Mouse (Mus musculus) megakaryocyte, adult 5-6 weeks (primary cell): ENCODE results near the gene Prdx2. TPM values are rescaled to one million over a fixed set of nuclear protein-coding genes. Genes with fewer than 3 reads are reported as not detected.

Experiments used
- ATAC-seq: 2 replicates; pipeline ENCODE4 v1.8.0; 2016; ENCODE audit warnings: mild to moderate bottlenecking, inconsistent platforms; ENCODE audit not compliant: poor library complexity, severe bottlenecking
- total RNA-seq, 2 experiments: library from RNA; stranded (forward) in 1 of 2; stranded (reverse) in 1 of 2; fragments of 153-499, 151-499 nt in 1 of 2; fragments of 221-1000, 200-1000 nt in 1 of 2; gene quantifications; 2 replicates each; pipeline versions ENCODE4 v1.2.3 to v1.2.4; 2015 to 2017

Prdx2 gene
- total RNA-seq, 2 experiments from 2014 or later, result 180 to 256 TPM

- no peak for ATAC-seq
Measured at GRCm38 (mm10) chr8:84976763-84977434, 7.5 kb downstream of the Prdx2 start.

- peak; percentile 4 for ATAC-seq
Measured at GRCm38 (mm10) chr8:84977435-84978247, 8.3 kb downstream of the Prdx2 start.

GRCm38 (mm10) chr8:84978248-84978940 lies 9.0 kb downstream of the Prdx2 start, which contains the start of gene Junb:
TSS of gene Junb (minus strand) at chr8:84978718.
- ATAC-seq, result peak; percentile 43

GRCm38 (mm10) chr8:84979599-84980421 lies 10.4 kb downstream of the Prdx2 start:
- peak; percentile 31 for ATAC-seq

- no peak for ATAC-seq
Measured at GRCm38 (mm10) chr8:84980622-84981358, 11.4 kb downstream of the Prdx2 start.

- no peak for ATAC-seq
Measured at GRCm38 (mm10) chr8:84981644-84982498, 12.5 kb downstream of the Prdx2 start.

- ATAC-seq, result no peak
Measured at GRCm38 (mm10) chr8:84982499-84983011, 13.2 kb downstream of the Prdx2 start.

- no peak for ATAC-seq
Measured at GRCm38 (mm10) chr8:84984294-84985048, 15.1 kb downstream of the Prdx2 start.

GRCm38 (mm10) chr8:84985049-84985683 lies 15.8 kb downstream of the Prdx2 start:
- ATAC-seq, result no peak

GRCm38 (mm10) chr8:84985684-84986378 lies 16.4 kb downstream of the Prdx2 start:
- peak; percentile 64 for ATAC-seq

- ATAC-seq, result no peak
Measured at GRCm38 (mm10) chr8:84986379-84986945, 17.1 kb downstream of the Prdx2 start.

- no peak for ATAC-seq
Measured at GRCm38 (mm10) chr8:84987388-84987787, 18.0 kb downstream of the Prdx2 start.

GRCm38 (mm10) chr8:84987903-84988302 lies 18.5 kb downstream of the Prdx2 start:
- ATAC-seq, result no peak

GRCm38 (mm10) chr8:84989311-84989731 lies 19.9 kb downstream of the Prdx2 start:
- no peak for ATAC-seq

GRCm38 (mm10) chr8:84989810-84990209 lies 20.4 kb downstream of the Prdx2 start:
- peak; percentile 59 for ATAC-seq

- ATAC-seq, result peak; percentile 77
Measured at GRCm38 (mm10) chr8:84990349-84990748, 21.0 kb downstream of the Prdx2 start, which contains the start of gene Hook2. TSS of gene Hook2 (plus strand) at chr8:84990603.
